Mouse (Mus musculus) 3134 (cell line): Measurements from ENCODE around the gene Opn3.
A peak's percentile ranks its signal among the peaks of the same experiment; 100 is the strongest.

ENCODE experiments used
- DNase-seq: peaks from one replicate; pipeline ENCODE4 v3.0.0-alpha.2; 2011; ENCODE audit warnings: low spot score; ENCODE audit not compliant: insufficient read length; ENCODE audit errors: extremely low read depth

Gene Opn3

DNA sequence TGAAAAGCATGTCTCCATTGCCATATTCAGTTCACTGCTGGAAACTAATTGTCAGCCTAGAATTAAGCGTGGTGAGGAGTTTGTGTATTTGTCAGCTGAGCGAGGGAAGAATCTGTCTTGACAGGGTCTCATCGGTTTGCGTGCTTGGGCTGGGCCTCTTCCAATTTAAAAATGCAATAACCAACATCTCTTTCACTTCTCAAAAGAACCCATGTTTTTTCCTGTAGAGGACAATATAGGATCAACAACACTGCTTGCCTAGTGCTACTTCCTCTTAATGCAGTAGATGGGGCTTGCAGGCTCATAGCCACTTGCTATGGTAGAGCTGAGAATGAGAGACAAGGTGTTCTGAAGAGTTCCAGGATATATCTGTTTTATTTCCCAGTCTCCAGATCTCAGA lies 32.7 kb downstream of the Opn3 start:
- DNase-seq: no peak

- no peak for DNase-seq
These were observed 44.0 kb downstream of the Opn3 start for GRCm38 (mm10) chr1:175648615-175649014.

DNA sequence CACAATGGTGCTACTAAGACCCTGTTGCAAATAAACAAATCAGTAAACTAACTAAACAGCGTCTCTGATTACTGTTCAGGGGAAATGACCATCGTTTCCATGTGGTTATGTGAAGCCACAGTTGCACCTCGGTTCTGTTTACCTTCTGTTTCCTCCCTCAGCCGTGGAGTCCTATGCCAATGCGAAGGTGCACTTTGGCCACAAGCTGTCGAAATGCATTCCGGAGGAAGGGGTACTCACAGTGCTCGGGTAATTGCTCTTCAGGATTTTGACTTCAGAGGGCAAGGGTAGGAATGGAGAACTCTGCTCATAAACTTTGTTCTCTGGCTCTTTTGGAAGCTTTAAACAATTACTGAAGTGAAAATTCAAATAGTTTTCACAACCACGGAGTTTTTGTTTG lies 45.6 kb downstream of the Opn3 start:
- DNase-seq: no peak

- DNase-seq: no peak
These were observed 48.9 kb downstream of the Opn3 start for GRCm38 (mm10) chr1:175643496-175644265.

GRCm38 (mm10) chr1:175640435-175641150 lies 52.0 kb downstream of the Opn3 start:
- no peak for DNase-seq

DNA sequence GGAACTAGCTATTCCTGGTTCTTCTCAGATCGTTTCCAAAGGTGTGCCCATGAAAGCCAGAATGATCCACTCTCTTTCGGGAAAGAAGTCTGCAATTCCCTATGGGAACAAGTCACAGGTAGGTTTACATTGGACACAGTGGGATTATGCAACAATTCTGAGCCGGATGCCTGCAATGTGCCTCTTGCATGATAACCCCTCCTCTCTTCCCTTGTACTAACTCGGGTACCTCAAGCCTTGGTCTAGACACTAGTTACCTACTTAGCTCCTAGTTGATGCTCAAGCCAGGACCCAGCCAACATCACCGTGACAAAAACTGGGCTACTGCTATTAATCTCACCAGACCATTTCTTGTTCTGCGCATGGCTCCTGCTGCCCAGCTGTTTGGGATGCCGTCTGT lies 53.5 kb downstream of the Opn3 start:
- DNase-seq: no peak

DNA sequence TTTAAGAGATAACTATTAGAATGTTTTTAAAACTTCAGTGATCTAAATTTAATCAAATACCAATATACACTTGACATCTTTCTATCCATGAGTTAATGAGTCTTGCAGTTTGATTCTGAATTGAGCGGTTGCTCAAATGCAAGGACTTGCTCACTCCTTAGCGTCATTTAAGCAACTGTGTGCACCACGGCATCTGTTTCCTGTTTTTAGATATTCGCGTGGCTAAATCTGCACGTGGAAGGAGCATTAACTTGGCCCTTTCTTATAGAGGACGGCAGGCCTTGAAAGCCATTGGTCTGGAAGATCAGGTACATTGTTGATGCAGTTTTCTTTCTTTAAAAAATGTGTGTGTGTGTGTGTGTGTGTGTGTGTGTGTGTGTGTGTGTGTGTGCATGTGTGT lies 54.9 kb downstream of the Opn3 start:
- DNase-seq: no peak

GRCm38 (mm10) chr1:175632470-175632869 lies 60.1 kb downstream of the Opn3 start:
- no peak for DNase-seq

GRCm38 (mm10) chr1:175631721-175632221 lies 60.8 kb downstream of the Opn3 start:
- no peak for DNase-seq

DNA sequence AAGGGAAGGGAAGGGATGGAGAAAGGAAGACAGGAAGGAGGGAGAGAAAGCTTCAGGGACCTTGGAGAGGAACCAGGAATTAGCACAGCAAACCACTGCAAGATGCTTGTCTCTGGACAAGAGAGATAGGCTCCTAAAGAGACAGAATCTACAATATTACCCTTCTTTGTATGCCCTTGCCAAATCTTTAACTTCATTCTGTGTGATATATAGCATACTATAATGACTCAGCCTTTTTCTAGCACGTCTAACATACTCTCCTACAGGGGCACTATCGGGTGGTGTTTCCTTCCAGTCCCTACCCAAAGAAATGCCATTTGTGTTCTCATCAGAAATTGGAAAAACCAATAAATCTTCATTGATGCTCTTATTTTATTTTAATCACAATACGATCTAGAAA lies 61.5 kb downstream of the Opn3 start:
- no peak for DNase-seq

DNA sequence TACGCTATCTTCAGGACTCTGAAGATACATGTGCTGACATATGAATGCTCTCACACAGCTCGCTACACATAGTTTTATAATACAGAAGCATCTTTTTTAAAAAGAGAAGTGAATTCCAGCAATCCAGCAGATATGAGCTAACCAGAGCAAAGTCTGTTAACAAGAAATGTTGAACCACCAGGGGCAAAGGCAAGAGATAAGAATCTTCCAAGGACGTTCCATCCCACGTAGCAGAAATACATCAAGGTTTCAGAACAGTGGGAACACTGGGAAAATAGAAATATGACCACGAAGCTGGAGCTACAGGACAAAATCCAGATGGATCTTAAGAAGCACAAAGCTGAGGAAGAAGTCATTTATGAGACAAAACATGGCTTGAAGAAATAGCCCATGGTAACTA lies 62.2 kb downstream of the Opn3 start:
- no peak for DNase-seq

DNA sequence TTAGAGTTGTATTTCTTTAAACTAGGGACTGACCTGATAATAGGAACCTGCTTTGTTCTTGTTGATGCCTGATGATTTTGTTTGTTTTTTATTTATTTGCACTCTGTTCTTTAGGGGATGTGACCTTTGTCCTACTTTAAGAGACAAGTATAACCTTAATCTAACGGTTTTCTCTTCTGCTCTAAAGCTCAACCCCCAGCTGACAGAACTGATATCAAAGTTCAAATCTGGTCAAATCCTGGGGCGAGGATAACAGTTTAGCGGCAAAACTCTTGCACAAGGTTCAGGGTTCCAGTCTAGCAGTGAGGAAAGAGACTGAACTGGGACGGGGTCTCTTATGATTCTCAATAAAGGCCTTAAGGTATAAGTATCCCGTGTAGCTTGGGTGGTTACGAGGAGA lies 63.3 kb downstream of the Opn3 start:
- no peak for DNase-seq

- DNase-seq: peak; percentile 26
These were observed 66.4 kb downstream of the Opn3 start for GRCm38 (mm10) chr1:175625990-175626692.

- DNase-seq: peak; percentile 91
These were observed 67.2 kb downstream of the Opn3 start, which contains the start of gene Fh1 for GRCm38 (mm10) chr1:175625257-175625879. Gene Fh1 (minus strand): TSS chr1:175625635.

GRCm38 (mm10) chr1:175623656-175624055 lies 68.9 kb downstream of the Opn3 start:
- no peak for DNase-seq

DNA sequence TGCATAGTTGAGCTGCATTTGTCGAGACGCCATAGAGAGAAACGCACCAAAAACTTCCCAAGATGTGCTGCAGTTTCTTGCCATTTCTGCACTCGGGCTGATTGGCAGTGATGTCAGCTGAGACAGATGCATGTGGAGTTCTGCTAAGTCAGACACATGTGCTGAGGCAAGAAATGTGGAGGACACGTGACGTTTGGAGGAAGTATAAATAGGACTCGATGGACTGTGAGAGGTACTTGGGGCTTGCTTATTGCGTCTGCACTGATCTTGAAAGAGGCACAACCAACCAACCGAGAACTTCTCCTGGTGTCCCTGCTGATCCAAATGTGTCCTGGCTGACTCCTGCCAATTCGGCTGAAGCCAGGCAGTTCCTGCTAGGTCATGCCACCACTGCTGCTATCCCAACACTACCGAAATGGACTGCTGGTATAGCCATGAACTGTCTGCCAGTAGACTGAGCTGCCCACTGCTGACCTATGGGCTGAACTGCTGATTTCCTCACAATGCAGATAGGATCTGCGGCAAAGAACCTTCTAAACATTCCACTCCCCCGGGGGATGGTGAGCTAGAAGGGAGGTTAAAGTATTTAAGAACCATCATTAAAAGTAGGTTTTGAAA lies 72.7 kb downstream of the Opn3 start, which contains the start of gene Kmo:
Kmo (plus strand) TSS at position 568 of the 618 bp plus-strand sequence.
- DNase-seq: no peak

DNA sequence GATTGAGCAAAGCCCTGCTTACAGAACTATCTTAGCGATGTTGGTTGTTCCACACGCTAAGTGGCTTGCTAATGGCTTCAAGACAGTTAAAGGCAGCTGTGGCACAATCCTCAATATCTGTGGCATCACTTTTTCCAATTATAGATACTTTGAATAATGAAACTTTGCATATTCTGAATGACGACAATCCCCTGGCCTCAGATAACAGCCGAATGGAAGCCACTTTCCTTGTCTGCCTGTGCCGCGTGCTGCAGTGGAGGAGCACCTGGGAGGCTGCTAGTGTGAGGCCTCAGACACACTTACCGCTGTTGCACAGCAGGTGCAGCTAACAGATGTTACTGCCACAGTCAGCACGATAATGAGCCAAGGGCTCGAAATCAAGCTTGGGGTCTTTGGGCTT lies 77.6 kb downstream of the Opn3 start:
- no peak for DNase-seq
